In the genomic region with DNA sequence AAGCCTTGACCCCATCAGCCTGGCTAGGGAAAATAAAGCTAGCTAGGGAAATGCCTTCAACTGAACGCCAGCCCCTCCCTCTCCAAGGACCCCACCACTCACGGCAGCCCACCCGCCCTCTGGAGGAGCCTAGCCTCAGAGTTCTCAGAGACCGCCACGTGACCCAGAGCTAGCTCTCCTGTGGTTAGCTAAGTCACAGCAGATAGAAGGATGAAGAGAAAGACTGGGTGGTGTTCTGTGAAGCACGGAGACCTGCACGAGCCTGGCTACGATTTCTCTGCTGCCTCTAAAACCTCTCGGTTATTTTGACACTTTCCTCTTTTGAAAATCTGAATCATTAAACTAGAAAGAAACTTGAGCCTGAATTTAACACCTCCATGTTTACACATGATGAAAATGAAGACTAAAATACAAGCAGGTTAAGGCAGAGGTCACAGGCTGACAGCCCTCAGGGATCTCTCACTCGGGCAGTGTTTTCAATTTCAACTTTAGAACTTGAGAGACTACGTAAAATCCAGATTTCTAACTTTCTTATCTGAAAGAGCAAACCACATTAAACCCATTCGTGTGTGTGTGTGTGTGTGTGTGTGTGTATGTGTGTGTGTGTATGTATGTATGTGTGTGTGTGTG, we compare ENCODE assay signal across 8 mouse cellular contexts. TPM values are rescaled to one million over a fixed set of nuclear protein-coding genes. Genes with fewer than 3 reads are reported as not detected.
A peak's percentile ranks its signal among the peaks of the same experiment; 100 is the strongest.
DNase-seq lines count a peak whose midpoint lies in the region; ATAC-seq and TF ChIP-seq lines count a peak whose summit lies in the region.

No protein-coding gene starts in this region.

- H3K4me2 ChIP-seq in heart, embryonic 11.5 days = peak overlapping the region; percentile 34
- H3K4me2 ChIP-seq in forebrain, postnatal 0 days (ENCODE audit: low read depth) = no peak overlapping the region

- no peak overlapping the region for H3K4me3 ChIP-seq in heart, embryonic 11.5 days (ENCODE audit: low read depth, low read length)
- H3K4me3 ChIP-seq in forebrain, postnatal 0 days (ENCODE audit: low read depth, low read length) = no peak overlapping the region

- no peak for TF ChIP-seq CTCF in forebrain, postnatal 0 days (IDR thresholded peaks at IDR 0.05; ENCODE audit: low read depth)

- 16% methylated on average over 12 of the region's 12 CpGs for WGBS in heart, embryonic 11.5 days (ENCODE audit: insufficient replicate concordance)
- WGBS in forebrain, postnatal 0 days = 30% methylated on average over 12 of the region's 12 CpGs

- H3K27me3 ChIP-seq in heart, embryonic 11.5 days (ENCODE audit: control insufficient read depth, insufficient read depth, low read length) = no peaks in the 10 kb centered on the region
- H3K27me3 ChIP-seq in forebrain, postnatal 0 days (ENCODE audit: insufficient read depth, low read length) = no peaks in the 10 kb centered on the region

- DNase-seq in heart, adult 18-20 months = no peak
- peak; percentile 46 to 57 for DNase-seq in CD8-positive naive resting alpha-beta T cell, adult 2 months (ENCODE audit: low read depth in 2 of 2, low spot score in 2 of 2)
- DNase-seq in forebrain, postnatal 0 days = no peak
- DNase-seq in mesoderm, embryonic 11.5 days (ENCODE audit: low read depth, low spot score) = peak; percentile 49
- no peak for DNase-seq in layer of hippocampus, postnatal 36 days
- no peak for DNase-seq in layer of hippocampus, postnatal 10 days (ENCODE audit: low spot score in 2 of 2)
- DNase-seq in gastrocnemius, adult 8-10 months (ENCODE audit: low spot score in 2 of 2) = no peak

- peaks cover 17% of the 10 kb centered on the region for H3K4me1 ChIP-seq in heart, embryonic 11.5 days (ENCODE audit: control insufficient read depth, insufficient read depth, low read length)
- H3K4me1 ChIP-seq in forebrain, postnatal 0 days (ENCODE audit: insufficient read depth) = 0 out of 2 replicates have a peak, but pooled peaks cover 3% of the 10 kb centered on the region

- peak; percentile 52; the same call in 1 of the 2 replicates for ATAC-seq in heart, embryonic 11.5 days (replicated peaks; ENCODE audit: insufficient number of reproducible peaks, low FRiP score, low TSS enrichment)
- ATAC-seq in forebrain, postnatal 0 days = 0 out of 2 replicates have a peak, but pooled peaks have one; percentile 25

- H3K9me3 ChIP-seq in heart, embryonic 11.5 days (replicated peaks; ENCODE audit: control insufficient read depth, low read length) = no peaks in the 10 kb centered on the region
- H3K9me3 ChIP-seq in forebrain, postnatal 0 days (ENCODE audit: low read length) = no peaks in the 10 kb centered on the region

- no peaks in the 10 kb centered on the region for H3K36me3 ChIP-seq in heart, embryonic 11.5 days (ENCODE audit: control insufficient read depth, insufficient read depth, low read length)
- H3K36me3 ChIP-seq in forebrain, postnatal 0 days (ENCODE audit: insufficient read depth) = peaks cover 3% of the 10 kb centered on the region; the same call in 1 of the 2 replicates

- no peak overlapping the region for H3K27ac ChIP-seq in heart, embryonic 11.5 days (ENCODE audit: low read depth, low read length)
- no peak overlapping the region for H3K27ac ChIP-seq in forebrain, postnatal 0 days (ENCODE audit: low read depth, low read length)

- peak overlapping the region; percentile 39; the same call in 1 of the 2 replicates for H3K9ac ChIP-seq in heart, embryonic 11.5 days (ENCODE audit: low read depth, low read length)
- no peak overlapping the region for H3K9ac ChIP-seq in forebrain, postnatal 0 days

RNA-seq across cellular contexts. Expression of gene Crtc3, which starts 8.3 kb away (rescaled TPM):
- polyA plus RNA-seq in heart, embryonic 11.5 days (2014; fragmentation: Nextera tagmentation; extraction: Ambion mirVana) = 13.4 and 14.2 TPM in 2 replicates
- total RNA-seq in heart, adult 18-20 months (2021) = 10 to 100 TPM; 10.3 to 11.8 TPM
- 14.8 and 17.8 TPM in 2 replicates for total RNA-seq in forebrain, postnatal 0 days (2014; rRNA removed)
- 10.6 and 14.2 TPM in 2 replicates for polyA plus RNA-seq in forebrain, postnatal 0 days (2015; fragmentation: Nextera tagmentation; extraction: Ambion mirVana)
- total RNA-seq in layer of hippocampus, postnatal 36 days (2021) = 10 to 100 TPM; 18.3 to 22.2 TPM
- 10 to 100 TPM; 21.4 to 25.9 TPM for total RNA-seq in layer of hippocampus, postnatal 10 days (2021)
- 10 to 100 TPM in 3 of 4 experiments, 1 to 10 TPM in 1; 8.9 to 11.6 (median 11.4) TPM for total RNA-seq in gastrocnemius, adult 8-10 months (2022)

Comparison
In these comparisons a context has a peak if more than half of its experiments do, and no peak if none do; other contexts are left out.
1. DNase-seq: peak in CD8-positive naive resting alpha-beta T cell, adult 2 months (2 of 2) and mesoderm, embryonic 11.5 days (single experiment); none in heart, adult 18-20 months (0 of 2), forebrain, postnatal 0 days (single experiment), layer of hippocampus, postnatal 36 days (0 of 2), layer of hippocampus, postnatal 10 days (0 of 2) and gastrocnemius, adult 8-10 months (0 of 2).